Mouse (Mus musculus) bone marrow, adult 2 months (tissue): ENCODE measurements around the gene Gm8271. TPM values are rescaled to one million over a fixed set of nuclear protein-coding genes. Genes with fewer than 3 reads are reported as not detected.
"Not testable (repeated sequence)": the region's sequence is repeated elsewhere in the genome, so short reads cannot be mapped to it uniquely, and the experiment has no call there.

ENCODE experiments used
- H3K27ac ChIP-seq: fragments of 200-500 bp; 2 replicates; pipeline ENCODE4 v1.5.1; 2012; ENCODE audit warnings: low read depth, mild to moderate bottlenecking, control low read depth, inconsistent platforms, low read length; ENCODE audit not compliant: control insufficient read depth, poor library complexity, insufficient read depth
- H3K4me1 ChIP-seq: fragments of 200-500 bp; 2 replicates; pipeline ENCODE4 v1.6.1; 2011; ENCODE audit warnings: low read length; ENCODE audit not compliant: control insufficient read depth, insufficient read depth
- H3K4me3 ChIP-seq: fragments of 200-500 bp; replicated peaks from 2 replicates; pipeline ENCODE3; 2011; ENCODE audit warnings: mild to moderate bottlenecking, low read depth, low read length, control low read depth; ENCODE audit not compliant: control insufficient read depth
- WGBS: fragments of 180-500 bp; shearing (Covaris S2); methylation state at CpG from one replicate; pipeline ENCODE4 v1.1.7; 2018; 5-methylcytosine and 5-hydroxymethylcytosine counted together
- polyA plus RNA-seq: library from polyadenylated mRNA; stranded (reverse); fragments of >200 nt; gene quantifications from 2 replicates; pipeline ENCODE4 v1.2.4, GENCODE M21; 2011; ENCODE audit warnings: low replicate concordance; ENCODE audit not compliant: missing spikeins, insufficient read depth, insufficient read length

Gm8271 gene
- not detected in 2 replicates for polyA plus RNA-seq

DNA sequence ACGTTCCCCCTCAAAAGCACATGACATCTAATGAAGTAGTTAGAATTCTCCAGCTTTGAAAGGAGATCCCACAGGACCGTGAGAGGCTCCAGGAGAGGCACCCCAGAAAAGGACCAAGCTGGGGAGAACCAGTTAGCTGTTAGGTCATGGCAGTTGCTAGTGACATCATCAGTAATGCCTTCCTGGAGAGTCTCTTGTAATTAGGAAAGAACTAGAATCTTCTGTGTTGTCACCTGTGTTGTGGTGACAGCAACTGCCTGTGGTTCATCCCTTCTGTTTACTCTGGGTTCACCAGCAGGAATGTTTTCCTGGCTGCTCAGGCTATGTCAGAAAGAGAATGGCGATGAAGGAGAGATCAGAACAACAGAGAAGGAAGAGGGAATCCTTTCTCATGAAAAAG lies at the start of gene Gm8271:
Gene Gm8271 (plus strand): TSS at position 301 of the 400 bp plus-strand sequence.
- not testable (repeated sequence) for H3K4me1 ChIP-seq, H3K4me3 ChIP-seq, H3K27ac ChIP-seq
- WGBS, result no CpG with 5 or more reads among the region's 3 CpGs

DNA sequence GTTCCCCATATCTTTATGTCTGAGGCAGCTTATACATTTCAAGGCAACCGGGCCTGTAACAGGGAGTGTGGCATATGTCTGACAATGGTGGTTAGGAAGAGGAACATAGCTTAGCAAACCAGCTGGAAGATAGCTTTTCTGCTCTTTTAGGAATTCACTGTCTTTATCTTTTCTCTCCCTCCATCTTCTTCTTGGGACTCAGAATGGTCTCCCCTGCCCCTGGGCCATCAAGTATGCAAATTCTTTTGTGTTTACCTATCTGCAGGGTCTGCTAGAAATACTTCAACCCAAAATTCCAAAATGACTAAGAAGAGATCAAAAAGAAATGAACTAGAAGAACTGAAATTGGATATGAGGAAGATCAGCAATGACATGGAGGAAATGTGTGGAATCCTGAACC lies 21.4 kb upstream of the Gm8271 start, which contains the start of gene Gm3317:
Gene Gm3317 (plus strand): TSS at position 301 of the 400 bp plus-strand sequence.
- H3K4me3 ChIP-seq, H3K4me1 ChIP-seq, H3K27ac ChIP-seq: not testable (repeated sequence)
- no CpG with 5 or more reads among the region's 1 CpGs for WGBS

Other genes with a start within 250 kb of the Gm8271 start
- gene Gm8297, start 201.9 kb upstream of the Gm8271 start, polyA plus RNA-seq, result not detected in 2 replicates
- not detected in 2 replicates for gene Gm3298, start 169.9 kb upstream of the Gm8271 start, polyA plus RNA-seq
- not detected in 2 replicates for gene 4930555G01Rik, start 135.2 kb upstream of the Gm8271 start, polyA plus RNA-seq
- not detected in 2 replicates for gene Gm8281, start 114.8 kb upstream of the Gm8271 start, polyA plus RNA-seq
- gene Gm8279, start 54.3 kb upstream of the Gm8271 start, polyA plus RNA-seq, result not detected in 2 replicates
- not detected in 2 replicates for gene Gm3317, start 21.3 kb upstream of the Gm8271 start, polyA plus RNA-seq
- gene Gm3526, start 74.8 kb downstream of the Gm8271 start, polyA plus RNA-seq, result not detected in 2 replicates
- gene Gm3542, start 149.1 kb downstream of the Gm8271 start, polyA plus RNA-seq, result not detected in 2 replicates
- gene Gm3500, start 203.3 kb downstream of the Gm8271 start, polyA plus RNA-seq, result not detected in 2 replicates